Mouse (Mus musculus) cerebellum, adult 2 months (tissue): ENCODE data around the gene Gng13.

Source experiments
- CTCF ChIP-seq: fragments of 200-500 bp; IDR thresholded peaks from 2 replicates; pipeline ENCODE4 v1.5.1; 2011; ENCODE audit warnings: low read depth, mild to moderate bottlenecking, control low read depth, low read length, moderate library complexity, borderline replicate concordance; ENCODE audit not compliant: insufficient read depth
- POLR2A ChIP-seq: fragments of 200-500 bp; IDR thresholded peaks from 2 replicates; pipeline ENCODE4 v1.6.1; 2011; ENCODE audit warnings: low read length, control low read depth, borderline replicate concordance; ENCODE audit not compliant: insufficient read depth

DNA sequence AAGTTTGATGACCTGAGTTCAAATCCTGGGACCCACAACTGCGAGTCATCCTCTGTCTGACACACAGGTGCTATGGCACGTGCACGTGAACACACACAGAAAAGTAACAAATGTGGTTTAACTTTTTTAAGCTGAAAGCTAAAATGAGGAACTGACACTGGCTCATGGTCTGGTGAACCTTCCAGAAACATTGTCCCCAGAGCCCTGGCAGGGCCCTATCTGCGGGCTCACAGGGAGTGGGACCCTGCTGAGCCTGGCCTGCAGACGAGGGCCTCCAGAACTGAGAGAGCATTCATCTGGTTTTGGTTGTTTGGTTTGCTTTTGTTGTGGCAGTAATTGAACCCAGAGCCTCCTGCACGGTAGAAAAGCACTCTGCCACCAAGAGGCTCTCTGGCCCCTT, 39.0 kb upstream of the Gng13 start:
- TF ChIP-seq POLR2A (no peak), CTCF (no peak)
